Mouse (Mus musculus): Measurements from ENCODE around the gene Gm853.

GRCm38 (mm10) chr4:130179876-130180275, 42.3 kb downstream of the Gm853 start:
- TF ChIP-seq POLR2A (IDR thresholded peaks at IDR 0.05; ENCODE audit: insufficient read depth, low read length) (no peak), CTCF (IDR thresholded peaks at IDR 0.05; ENCODE audit: low read depth, low read length) (no peak), EP300 (IDR thresholded peaks at IDR 0.05; ENCODE audit: insufficient read depth, low read depth, low read length) (no peak)
